In the genomic region with DNA sequence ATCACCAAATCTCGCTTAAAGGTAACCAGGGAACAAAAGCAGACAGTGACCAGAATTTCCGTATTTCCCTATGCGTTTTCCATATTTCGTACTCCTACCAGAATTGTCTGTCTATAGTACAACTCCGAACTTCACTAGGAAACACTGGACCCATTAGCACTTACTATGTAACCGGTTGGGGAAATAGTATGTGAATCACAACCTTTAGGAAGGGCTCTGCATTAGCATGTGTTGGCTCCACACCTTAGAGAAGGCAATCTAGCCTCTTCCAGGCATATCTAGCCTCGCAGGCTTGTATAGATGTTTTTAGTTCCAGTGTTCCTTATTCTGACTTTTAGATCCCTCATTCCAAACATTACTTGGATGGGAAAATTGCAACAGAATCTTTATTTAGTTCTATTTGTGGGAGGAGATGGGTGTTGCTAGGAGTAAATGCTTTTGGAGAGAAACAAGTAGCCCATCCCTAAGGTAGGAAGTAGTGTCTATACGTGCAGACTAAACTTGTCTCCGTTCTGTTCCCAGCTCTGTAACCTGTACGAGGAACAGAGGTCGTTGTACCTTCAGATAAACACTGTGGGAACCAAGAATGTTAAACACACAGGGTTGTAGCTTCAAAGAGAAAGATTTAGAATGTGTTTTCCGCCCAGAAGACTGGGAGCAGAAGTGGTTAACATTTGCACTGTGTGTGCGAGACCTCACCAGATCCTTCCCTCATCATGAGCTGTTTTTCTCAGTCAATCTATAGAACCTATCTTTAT, we compare ENCODE assay signal across 8 mouse cellular contexts. TPM values are rescaled to one million over a fixed set of nuclear protein-coding genes. Genes with fewer than 3 reads are reported as not detected.
DNase-seq lines count a peak whose midpoint lies in the region; ATAC-seq and TF ChIP-seq lines count a peak whose summit lies in the region.

No protein-coding gene starts in this region.

- peak overlapping the region; percentile 80 for H3K4me3 ChIP-seq in cerebellum, adult 2 months (replicated peaks; ENCODE audit: insufficient read depth, low read depth, low read length)
- peak overlapping the region; percentile 55 for H3K4me3 ChIP-seq in limb, embryonic 14.5 days (replicated peaks; ENCODE audit: low read length)
- H3K4me3 ChIP-seq in stomach, embryonic 16.5 days (replicated peaks; ENCODE audit: low read length), result peak overlapping the region; percentile 78

- H3K9ac ChIP-seq in limb, embryonic 14.5 days (ENCODE audit: low read depth, low read length, severe bottlenecking), result peak overlapping the region; percentile 61
- peak overlapping the region; percentile 83 for H3K9ac ChIP-seq in stomach, embryonic 16.5 days (ENCODE audit: low read length)

- TF ChIP-seq POLR2A in cerebellum, adult 2 months (IDR thresholded peaks at IDR 0.05; ENCODE audit: borderline replicate concordance, insufficient read depth, low read length), result no peak
- no peak for TF ChIP-seq POLR2A in limb, embryonic 14.5 days (IDR thresholded peaks at IDR 0.05; ENCODE audit: borderline replicate concordance, extremely low read depth, insufficient read depth, insufficient read length)

- no peaks in the 10 kb centered on the region; the same call in 1 of the 2 replicates for H3K4me1 ChIP-seq in cerebellum, adult 2 months (ENCODE audit: control insufficient read depth, insufficient read depth, low read length)
- 0 out of 2 replicates have a peak, but pooled peaks cover 5% of the 10 kb centered on the region for H3K4me1 ChIP-seq in limb, embryonic 14.5 days (ENCODE audit: control insufficient read depth, insufficient read depth, low read length)
- H3K4me1 ChIP-seq in stomach, embryonic 16.5 days (ENCODE audit: control insufficient read depth, insufficient read depth, low read length), result peaks cover 18% of the 10 kb centered on the region

- TF ChIP-seq CTCF in cerebellum, adult 2 months (IDR thresholded peaks at IDR 0.05; ENCODE audit: borderline replicate concordance, insufficient read depth, low read depth, low read length), result no peak

- H3K27ac ChIP-seq in cerebellum, adult 2 months (ENCODE audit: insufficient read depth, low read length), result no peak overlapping the region
- no peak overlapping the region for H3K27ac ChIP-seq in limb, embryonic 14.5 days (replicated peaks; ENCODE audit: low read depth, low read length)
- peak overlapping the region; percentile 16; the same call in 1 of the 2 replicates for H3K27ac ChIP-seq in stomach, embryonic 16.5 days (ENCODE audit: low read length)

- ATAC-seq in limb, embryonic 14.5 days (ENCODE audit: low FRiP score, low read depth), result 0 out of 2 replicates have a peak, but pooled peaks have one; percentile 20
- ATAC-seq in stomach, embryonic 16.5 days (ENCODE audit: insufficient read depth, low FRiP score), result no peak

- H3K36me3 ChIP-seq in limb, embryonic 14.5 days (ENCODE audit: control insufficient read depth, insufficient read depth, low read length), result no peaks in the 10 kb centered on the region; the same call in 1 of the 2 replicates
- no peaks in the 10 kb centered on the region for H3K36me3 ChIP-seq in stomach, embryonic 16.5 days (ENCODE audit: control insufficient read depth, insufficient read depth, low read length)

- H3K9me3 ChIP-seq in limb, embryonic 14.5 days (ENCODE audit: control insufficient read depth, low read length), result no peaks in the 10 kb centered on the region
- no peaks in the 10 kb centered on the region for H3K9me3 ChIP-seq in stomach, embryonic 16.5 days (replicated peaks; ENCODE audit: control insufficient read depth, low read length)

- peak overlapping the region; percentile 83 for H3K4me2 ChIP-seq in limb, embryonic 14.5 days (replicated peaks; ENCODE audit: low read depth, low read length, severe bottlenecking)
- H3K4me2 ChIP-seq in stomach, embryonic 16.5 days (ENCODE audit: low read depth, low read length), result peak overlapping the region; percentile 83

- 44% methylated on average over 13 of the region's 13 CpGs for WGBS in cerebellum, adult 2 months
- 42% methylated on average over 13 of the region's 13 CpGs for WGBS in limb, embryonic 14.5 days
- 30% methylated on average over 13 of the region's 13 CpGs for WGBS in stomach, embryonic 16.5 days

- H3K27me3 ChIP-seq in cerebellum, adult 2 months (ENCODE audit: control insufficient read depth, insufficient read depth, low read length), result no peaks in the 10 kb centered on the region
- no peaks in the 10 kb centered on the region for H3K27me3 ChIP-seq in limb, embryonic 14.5 days (ENCODE audit: control insufficient read depth, insufficient read depth, low read length)
- no peaks in the 10 kb centered on the region for H3K27me3 ChIP-seq in stomach, embryonic 16.5 days (ENCODE audit: control insufficient read depth, insufficient read depth, low read length)

- DNase-seq in cerebellum, adult 2 months, result no peak
- no peak for DNase-seq in cerebellum, adult 11-12 months
- peak; percentile 12 for DNase-seq in retina, embryonic 14.5 days (ENCODE audit: low spot score)
- DNase-seq in retina, postnatal 1 day, result no peak
- no peak for DNase-seq in limb, embryonic 14.5 days (ENCODE audit: low spot score)
- no peak for DNase-seq in MN1 (ENCODE audit: low spot score)
- no peak for DNase-seq in natural killer cell, adult 2 months (ENCODE audit: low spot score in 2 of 2)

RNA-seq across cellular contexts. Expression of gene Plgrkt, which starts 4.8 kb away (rescaled TPM):
- 31.0 and 34.0 TPM in 2 replicates for polyA plus RNA-seq in cerebellum, adult 2 months (2012; rRNA removed)
- polyA plus RNA-seq in limb, embryonic 14.5 days (2012; rRNA removed), result 36.7 and 47.5 TPM in 2 replicates
- 64.6 and 65.8 TPM in 2 replicates for polyA plus RNA-seq in limb, embryonic 14.5 days (2014; fragmentation: Nextera tagmentation; extraction: Ambion mirVana)
- 91.4 and 95.4 TPM in 2 replicates for polyA plus RNA-seq in stomach, embryonic 16.5 days (2015; fragmentation: Nextera tagmentation; extraction: Ambion mirVana)

RNA-seq across cellular contexts. Expression of gene Cd274, which starts 4.9 kb away (rescaled TPM):
- 1.3 and 1.6 TPM in 2 replicates for polyA plus RNA-seq in cerebellum, adult 2 months (2012; rRNA removed)
- polyA plus RNA-seq in limb, embryonic 14.5 days (2012; rRNA removed), result 0.47 and 0.77 TPM in 2 replicates
- 0.10 and 0.21 TPM in 2 replicates for polyA plus RNA-seq in limb, embryonic 14.5 days (2014; fragmentation: Nextera tagmentation; extraction: Ambion mirVana)
- 0.28 and 0.45 TPM in 2 replicates for polyA plus RNA-seq in stomach, embryonic 16.5 days (2015; fragmentation: Nextera tagmentation; extraction: Ambion mirVana)

RNA-seq across cellular contexts. Expression of gene Rln1, which starts 27.9 kb away (rescaled TPM):
- 0.49 and 0.79 TPM in 2 replicates for polyA plus RNA-seq in cerebellum, adult 2 months (2012; rRNA removed)
- polyA plus RNA-seq in limb, embryonic 14.5 days (2012; rRNA removed), result 0.19 and 0.41 TPM in 2 replicates
- polyA plus RNA-seq in limb, embryonic 14.5 days (2014; fragmentation: Nextera tagmentation; extraction: Ambion mirVana), result 0.68 TPM in 1 of 2 replicates, not detected in the other
- polyA plus RNA-seq in stomach, embryonic 16.5 days (2015; fragmentation: Nextera tagmentation; extraction: Ambion mirVana), result 0.44 TPM in 1 of 2 replicates, not detected in the other

RNA-seq across cellular contexts. Expression of gene Insl6, which starts 37.2 kb away (rescaled TPM):
- 1.0 and 1.2 TPM in 2 replicates for polyA plus RNA-seq in cerebellum, adult 2 months (2012; rRNA removed)
- 2.8 and 3.0 TPM in 2 replicates for polyA plus RNA-seq in limb, embryonic 14.5 days (2012; rRNA removed)
- polyA plus RNA-seq in limb, embryonic 14.5 days (2014; fragmentation: Nextera tagmentation; extraction: Ambion mirVana), result 5.6 and 6.7 TPM in 2 replicates
- 4.8 and 8.8 TPM in 2 replicates for polyA plus RNA-seq in stomach, embryonic 16.5 days (2015; fragmentation: Nextera tagmentation; extraction: Ambion mirVana)

RNA-seq across cellular contexts. Expression of gene Pdcd1lg2, which starts 48.4 kb away (rescaled TPM):
- 0.08 TPM in 1 of 2 replicates, not detected in the other for polyA plus RNA-seq in cerebellum, adult 2 months (2012; rRNA removed)
- not detected in 2 replicates for polyA plus RNA-seq in limb, embryonic 14.5 days (2012; rRNA removed)
- not detected in 2 replicates for polyA plus RNA-seq in limb, embryonic 14.5 days (2014; fragmentation: Nextera tagmentation; extraction: Ambion mirVana)
- not detected in 2 replicates for polyA plus RNA-seq in stomach, embryonic 16.5 days (2015; fragmentation: Nextera tagmentation; extraction: Ambion mirVana)
